Mouse (Mus musculus): ENCODE measurements at regions not wholly inside any gene's neighbourhood (a gene's known extent, or its start where the extent isn't known, plus 50 kb on each side); places are given as distances from the start of the nearest gene placed in this dataset.

GRCm38 (mm10) chr9:32899801-32900200, 263.8 kb downstream of the Ets1 start:
- H3K27me3 ChIP-seq (ENCODE audit: control insufficient read depth, insufficient read depth, low read length): no peaks in the 10 kb centered on the region
- H3K9ac ChIP-seq (ENCODE audit: low read length): no peak overlapping the region
- no peak overlapping the region for H3K4me2 ChIP-seq
- no peaks in the 10 kb centered on the region for H3K36me3 ChIP-seq (ENCODE audit: control insufficient read depth, insufficient read depth, low read length)
- 44% methylated on average over 4 of the region's 4 CpGs for WGBS
- no peaks in the 10 kb centered on the region; the same call in 1 of the 2 replicates for H3K4me1 ChIP-seq (ENCODE audit: control insufficient read depth, insufficient read depth, low read length)
- H3K9me3 ChIP-seq (ENCODE audit: control insufficient read depth, low read length): no peaks in the 10 kb centered on the region
- H3K4me3 ChIP-seq (ENCODE audit: low read depth, low read length): no peak overlapping the region
- DNase-seq (ENCODE audit: low spot score, missing footprints): no peak
- no peak overlapping the region for H3K27ac ChIP-seq (ENCODE audit: low read depth, low read length)
- ATAC-seq (ENCODE audit: low FRiP score): no peak

DNA sequence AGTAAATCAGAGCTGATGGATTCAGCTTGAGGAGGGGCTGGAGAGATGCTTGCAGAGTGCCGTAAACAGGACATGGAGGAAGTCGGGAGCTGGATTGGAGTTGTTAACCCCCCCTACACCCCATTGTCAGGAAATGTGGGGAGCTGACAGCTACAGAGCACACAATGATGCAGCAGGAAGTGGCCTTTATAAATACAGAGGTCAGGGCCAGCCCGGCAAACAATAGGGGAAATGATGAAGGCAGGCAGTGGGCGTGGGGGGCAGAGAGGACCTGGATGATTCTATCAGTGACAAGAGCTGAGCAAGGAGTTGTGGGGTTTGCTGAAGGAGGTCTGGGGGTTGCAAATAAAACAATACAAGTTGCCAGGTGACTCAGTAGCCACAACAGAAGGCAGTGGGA, 265.3 kb downstream of the Ets1 start:
- Histone ChIP-seq H3K36me3 (ENCODE audit: control insufficient read depth, insufficient read depth, low read length) (no peaks in the 10 kb centered on the region), H3K27me3 (ENCODE audit: control insufficient read depth, insufficient read depth, low read length) (no peaks in the 10 kb centered on the region), H3K9ac (ENCODE audit: low read length) (no peak overlapping the region), H3K4me1 (ENCODE audit: control insufficient read depth, insufficient read depth, low read length) (no peaks in the 10 kb centered on the region; the same call in 1 of the 2 replicates), H3K4me2 (no peak overlapping the region), H3K4me3 (ENCODE audit: low read depth, low read length) (no peak overlapping the region), H3K27ac (ENCODE audit: low read depth, low read length) (no peak overlapping the region), H3K9me3 (ENCODE audit: control insufficient read depth, low read length) (no peaks in the 10 kb centered on the region)
- no peak for ATAC-seq (ENCODE audit: low FRiP score)
- WGBS: 52% methylated on average over 4 of the region's 4 CpGs
- no peak for DNase-seq (ENCODE audit: low spot score, missing footprints)

DNA sequence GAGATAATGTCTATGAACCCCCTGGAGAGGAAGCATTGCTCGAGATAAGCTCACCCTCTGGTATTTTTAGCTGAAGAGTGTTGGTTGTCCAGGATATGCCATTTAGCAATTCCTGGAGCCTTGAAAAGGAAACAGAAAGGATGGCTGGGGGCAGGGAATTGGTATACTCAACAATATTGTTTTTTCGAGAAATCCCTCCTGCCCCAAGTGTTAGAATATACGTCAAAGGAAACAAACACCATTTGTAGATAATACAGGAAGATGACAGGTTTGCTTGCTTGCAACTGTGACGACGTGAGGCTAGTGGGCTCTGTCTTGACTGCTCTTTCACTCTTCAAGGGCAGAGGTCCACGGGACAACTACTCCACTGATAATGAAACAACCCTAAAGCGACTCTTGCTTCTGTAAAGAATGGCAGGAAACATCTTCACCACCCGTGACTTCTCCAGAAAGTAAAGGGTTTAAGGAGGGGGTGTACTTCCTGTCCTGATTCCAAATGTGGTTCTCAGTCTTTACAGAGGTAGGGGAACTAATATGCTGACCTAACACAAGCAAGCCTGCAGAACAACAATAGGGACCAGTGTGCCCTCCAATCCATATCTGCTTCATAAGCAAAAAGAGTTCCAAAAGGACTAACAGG, 270.3 kb downstream of the Ets1 start:
- H3K4me3 ChIP-seq (ENCODE audit: low read depth, low read length): no peak overlapping the region
- H3K36me3 ChIP-seq (ENCODE audit: control insufficient read depth, insufficient read depth, low read length): no peaks in the 10 kb centered on the region
- ATAC-seq (ENCODE audit: low FRiP score): no peak
- no peak overlapping the region for H3K27ac ChIP-seq (ENCODE audit: low read depth, low read length)
- no peak overlapping the region for H3K4me2 ChIP-seq
- H3K9ac ChIP-seq (ENCODE audit: low read length): no peak overlapping the region
- 84% methylated on average over 8 of the region's 8 CpGs for WGBS
- no peak for DNase-seq (ENCODE audit: low spot score, missing footprints)
- H3K4me1 ChIP-seq (ENCODE audit: control insufficient read depth, insufficient read depth, low read length): no peaks in the 10 kb centered on the region
- no peaks in the 10 kb centered on the region for H3K27me3 ChIP-seq (ENCODE audit: control insufficient read depth, insufficient read depth, low read length)
- H3K9me3 ChIP-seq (ENCODE audit: control insufficient read depth, low read length): no peaks in the 10 kb centered on the region

- Histone ChIP-seq H3K4me2 (no peak overlapping the region), H3K4me3 (ENCODE audit: low read depth, low read length) (no peak overlapping the region), H3K9me3 (ENCODE audit: control insufficient read depth, low read length) (no peaks in the 10 kb centered on the region), H3K27me3 (ENCODE audit: control insufficient read depth, insufficient read depth, low read length) (no peaks in the 10 kb centered on the region), H3K36me3 (ENCODE audit: control insufficient read depth, insufficient read depth, low read length) (no peaks in the 10 kb centered on the region), H3K4me1 (ENCODE audit: control insufficient read depth, insufficient read depth, low read length) (no peaks in the 10 kb centered on the region), H3K9ac (ENCODE audit: low read length) (no peak overlapping the region), H3K27ac (ENCODE audit: low read depth, low read length) (no peak overlapping the region)
- DNase-seq (ENCODE audit: low spot score, missing footprints) (no peak), ATAC-seq (ENCODE audit: low FRiP score) (no peak)
- 87% methylated on average over 7 of the region's 7 CpGs for WGBS
Observed at GRCm38 (mm10) chr9:32910641-32911040, 274.6 kb downstream of the Ets1 start.

- no peaks in the 10 kb centered on the region for H3K36me3 ChIP-seq (ENCODE audit: control insufficient read depth, insufficient read depth, low read length)
- H3K27ac ChIP-seq (ENCODE audit: low read depth, low read length): no peak overlapping the region
- WGBS: 97% methylated on average over 3 of the region's 3 CpGs
- no peaks in the 10 kb centered on the region for H3K4me1 ChIP-seq (ENCODE audit: control insufficient read depth, insufficient read depth, low read length)
- H3K9ac ChIP-seq (ENCODE audit: low read length): no peak overlapping the region
- ATAC-seq (ENCODE audit: low FRiP score): no peak
- no peak overlapping the region for H3K4me3 ChIP-seq (ENCODE audit: low read depth, low read length)
- H3K27me3 ChIP-seq (ENCODE audit: control insufficient read depth, insufficient read depth, low read length): no peaks in the 10 kb centered on the region
- no peak for DNase-seq (ENCODE audit: low spot score, missing footprints)
- H3K4me2 ChIP-seq: no peak overlapping the region
- H3K9me3 ChIP-seq (ENCODE audit: control insufficient read depth, low read length): no peaks in the 10 kb centered on the region
Observed at GRCm38 (mm10) chr9:32915633-32916032, 279.6 kb downstream of the Ets1 start.

DNA sequence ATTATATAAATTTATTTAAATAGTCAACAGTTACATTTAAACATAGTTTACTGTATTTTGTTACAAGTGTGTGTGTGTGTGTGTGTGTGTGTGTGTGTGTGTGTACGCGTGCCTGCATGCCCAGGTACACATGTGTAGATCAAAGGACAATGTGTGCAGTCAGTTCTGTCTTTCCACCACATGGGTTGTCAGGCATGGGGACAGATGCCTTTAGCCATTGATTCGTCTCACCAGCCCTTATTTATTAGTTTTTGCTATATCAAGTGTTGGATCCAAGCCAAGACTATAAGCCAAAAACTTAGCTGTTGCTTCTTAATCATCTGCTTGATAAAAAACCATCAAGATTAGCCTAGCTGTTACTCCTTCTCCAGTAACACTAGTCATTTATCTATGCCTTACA, 280.7 kb downstream of the Ets1 start:
- H3K4me2 ChIP-seq: no peak overlapping the region
- H3K9me3 ChIP-seq (ENCODE audit: control insufficient read depth, low read length): no peaks in the 10 kb centered on the region
- no peak overlapping the region for H3K9ac ChIP-seq (ENCODE audit: low read length)
- no peak for DNase-seq (ENCODE audit: low spot score, missing footprints)
- 93% methylated on average over 3 of the region's 3 CpGs for WGBS
- H3K27ac ChIP-seq (ENCODE audit: low read depth, low read length): no peak overlapping the region
- no peaks in the 10 kb centered on the region for H3K27me3 ChIP-seq (ENCODE audit: control insufficient read depth, insufficient read depth, low read length)
- H3K36me3 ChIP-seq (ENCODE audit: control insufficient read depth, insufficient read depth, low read length): no peaks in the 10 kb centered on the region
- no peaks in the 10 kb centered on the region for H3K4me1 ChIP-seq (ENCODE audit: control insufficient read depth, insufficient read depth, low read length)
- ATAC-seq (ENCODE audit: low FRiP score): no peak
- H3K4me3 ChIP-seq (ENCODE audit: low read depth, low read length): no peak overlapping the region

GRCm38 (mm10) chr9:32923925-32924324, 287.9 kb downstream of the Ets1 start:
- H3K27me3 ChIP-seq (ENCODE audit: control insufficient read depth, insufficient read depth, low read length): no peaks in the 10 kb centered on the region
- H3K9me3 ChIP-seq (ENCODE audit: control insufficient read depth, low read length): no peaks in the 10 kb centered on the region
- ATAC-seq (ENCODE audit: low FRiP score) (no peak), DNase-seq (ENCODE audit: low spot score, missing footprints) (no peak)
- no peak overlapping the region for H3K4me2 ChIP-seq
- no peaks in the 10 kb centered on the region for H3K4me1 ChIP-seq (ENCODE audit: control insufficient read depth, insufficient read depth, low read length)
- H3K36me3 ChIP-seq (ENCODE audit: control insufficient read depth, insufficient read depth, low read length): no peaks in the 10 kb centered on the region
- H3K9ac ChIP-seq (ENCODE audit: low read length): no peak overlapping the region
- H3K27ac ChIP-seq (ENCODE audit: low read depth, low read length): no peak overlapping the region
- H3K4me3 ChIP-seq (ENCODE audit: low read depth, low read length): no peak overlapping the region

DNA sequence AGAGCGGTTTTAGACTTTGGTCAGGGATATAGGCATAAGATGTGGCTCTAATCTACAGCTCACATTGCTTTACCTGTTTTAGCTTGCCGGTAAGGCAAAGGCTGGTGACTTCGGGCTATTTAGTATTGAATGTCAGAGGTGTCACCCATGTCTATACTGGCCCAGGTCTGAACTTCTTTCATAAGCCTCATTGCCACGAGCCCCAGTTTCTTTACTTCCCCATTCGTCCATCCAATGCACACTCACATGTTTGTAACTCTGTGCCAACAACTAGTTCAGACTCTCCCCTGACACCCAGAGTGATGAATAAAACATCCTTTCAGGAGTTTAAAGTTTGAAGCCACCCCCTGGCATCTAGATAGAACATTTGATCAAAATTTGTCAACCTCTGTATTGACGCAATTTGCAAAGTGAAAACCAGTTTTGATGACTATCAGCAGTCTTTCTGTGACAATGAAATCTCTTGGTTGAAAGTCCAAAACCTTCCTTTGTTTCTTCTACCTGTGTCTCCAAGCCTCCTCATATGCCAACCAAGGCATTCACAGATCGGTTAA, 288.4 kb downstream of the Ets1 start:
- DNase-seq (ENCODE audit: low spot score, missing footprints) (no peak), ATAC-seq (ENCODE audit: low FRiP score) (no peak)
- Histone ChIP-seq H3K4me3 (ENCODE audit: low read depth, low read length) (no peak overlapping the region), H3K36me3 (ENCODE audit: control insufficient read depth, insufficient read depth, low read length) (no peaks in the 10 kb centered on the region), H3K4me1 (ENCODE audit: control insufficient read depth, insufficient read depth, low read length) (no peaks in the 10 kb centered on the region), H3K9ac (ENCODE audit: low read length) (no peak overlapping the region), H3K9me3 (ENCODE audit: control insufficient read depth, low read length) (no peaks in the 10 kb centered on the region), H3K27me3 (ENCODE audit: control insufficient read depth, insufficient read depth, low read length) (no peaks in the 10 kb centered on the region), H3K4me2 (no peak overlapping the region), H3K27ac (ENCODE audit: low read depth, low read length) (no peak overlapping the region)
- 94% methylated on average over 7 of the region's 7 CpGs for whole genome bisulfite sequencing

- Histone ChIP-seq H3K9ac (ENCODE audit: low read length) (no peak overlapping the region), H3K4me1 (ENCODE audit: control insufficient read depth, insufficient read depth, low read length) (no peaks in the 10 kb centered on the region), H3K4me3 (ENCODE audit: low read depth, low read length) (no peak overlapping the region), H3K4me2 (no peak overlapping the region), H3K27me3 (ENCODE audit: control insufficient read depth, insufficient read depth, low read length) (no peaks in the 10 kb centered on the region), H3K36me3 (ENCODE audit: control insufficient read depth, insufficient read depth, low read length) (no peaks in the 10 kb centered on the region), H3K9me3 (ENCODE audit: control insufficient read depth, low read length) (no peaks in the 10 kb centered on the region), H3K27ac (ENCODE audit: low read depth, low read length) (no peak overlapping the region)
- DNase-seq (ENCODE audit: low spot score, missing footprints) (no peak), ATAC-seq (ENCODE audit: low FRiP score) (no peak)
- WGBS: 84% methylated on average over 6 of the region's 6 CpGs
Observed at GRCm38 (mm10) chr9:32925036-32925435, 289.0 kb downstream of the Ets1 start.
